Mouse (Mus musculus) liver, embryonic 14.5 days (tissue): ENCODE data around the gene Slfn8. TPM values are rescaled to one million over a fixed set of nuclear protein-coding genes. Genes with fewer than 3 reads are reported as not detected.
"Not testable (repeated sequence)": the region's sequence is repeated elsewhere in the genome, so short reads cannot be mapped to it uniquely, and the experiment has no call there.

Source experiments
- ATAC-seq: fragments of 200-750 bp; cut with Nextera tagmentation; 2 replicates; pipeline ENCODE4 v1.8.0; 2017; ENCODE audit warnings: moderate number of reproducible peaks, mild to moderate bottlenecking, moderate library complexity; ENCODE audit not compliant: insufficient read depth
- DNase-seq, 3 experiments: peaks; one replicate each; pipeline ENCODE4 v3.0.0-alpha.2; 2012 to 2013; ENCODE audit warnings: low read depth in 3 of 3, low spot score in 3 of 3
- H3K27ac ChIP-seq: fragments of 300-500 bp; sonication (generic); 2 replicates; pipeline ENCODE4 v1.5.1; 2014; ENCODE audit warnings: moderate library complexity, mild to moderate bottlenecking, control low read depth, inconsistent platforms
- H3K27me3 ChIP-seq: fragments of 300-500 bp; sonication (generic); 2 replicates; pipeline ENCODE4 v1.6.1; 2014; ENCODE audit warnings: mild to moderate bottlenecking, low read length, moderate library complexity; ENCODE audit not compliant: control insufficient read depth, insufficient read depth
- H3K36me3 ChIP-seq: fragments of 300-500 bp; sonication (generic); replicated peaks from 2 replicates; pipeline ENCODE4 v1.6.1; 2014; ENCODE audit warnings: low read depth; ENCODE audit not compliant: control insufficient read depth, insufficient read depth
- H3K4me1 ChIP-seq, 2 experiments: fragments of 200-500 bp in 1 of 2; fragments of 300-500 bp in 1 of 2; sonication (generic) in 1 of 2; replicated peaks; 2 replicates each; pipeline ENCODE4 v1.6.1; 2012 to 2014; ENCODE audit warnings: antibody characterized with exemption in 1 of 2, inconsistent platforms in 1 of 2, low read length in 1 of 2; ENCODE audit not compliant: control insufficient read depth in 2 of 2, insufficient read depth in 2 of 2
- H3K4me2 ChIP-seq: fragments of 300-500 bp; sonication (generic); 2 replicates; pipeline ENCODE4 v1.6.1; 2014; ENCODE audit warnings: low read depth, mild to moderate bottlenecking, control low read depth, moderate library complexity
- H3K4me3 ChIP-seq, 2 experiments: fragments of 200-500 bp in 1 of 2; fragments of 300-500 bp in 1 of 2; sonication (generic) in 1 of 2; 2 replicates each; pipeline ENCODE4 v1.5.1; 2012 to 2014; ENCODE audit warnings: low read depth in 2 of 2, low read length in 2 of 2, mild to moderate bottlenecking in 2 of 2, control low read depth in 1 of 2, inconsistent platforms in 1 of 2, moderate library complexity in 1 of 2; ENCODE audit not compliant: insufficient read depth in 1 of 2
- H3K9ac ChIP-seq: fragments of 300-500 bp; sonication (generic); replicated peaks from 2 replicates; pipeline ENCODE4 v1.6.1; 2014; ENCODE audit warnings: mild to moderate bottlenecking, control low read depth, moderate library complexity
- H3K9me3 ChIP-seq: fragments of 300-500 bp; sonication (generic); 2 replicates; pipeline ENCODE4 v1.6.1; 2016; ENCODE audit warnings: low read length, mixed read lengths; ENCODE audit not compliant: control insufficient read depth
- CTCF ChIP-seq: IDR thresholded peaks from 2 replicates; pipeline ENCODE4 v1.5.1; 2016; ENCODE audit warnings: antibody characterized with exemption, low read depth, control low read depth
- EP300 ChIP-seq: IDR thresholded peaks from 2 replicates; pipeline ENCODE4 v1.6.1; 2016; ENCODE audit warnings: antibody characterized with exemption, low read depth
- WGBS: fragments of 180-500 bp; shearing (Covaris S2); extraction: QIAGEN DNeasy Blood & Tissue Kit; methylation state at CpG from one replicate; pipeline ENCODE4 v1.1.7; 2014; ENCODE audit not compliant: insufficient replicate concordance; 5-methylcytosine and 5-hydroxymethylcytosine counted together
- polyA plus RNA-seq, 2 experiments: library from polyadenylated mRNA; depleted of rRNA in 1 of 2; stranded (reverse) in 1 of 2; unstranded in 1 of 2; fragments of >200 nt; fragmentation: Nextera tagmentation in 1 of 2; extraction: Ambion mirVana in 1 of 2; gene quantifications; 2 replicates each; pipeline versions ENCODE4 v1.2.1 to v1.2.3; 2012 to 2014

Gene Slfn8
- polyA plus RNA-seq, 2 experiments, result 0.18 to 0.22 TPM

GRCm38 (mm10) chr11:83039796-83040195 is 19.2 kb upstream of the Slfn8 start:
- Histone ChIP-seq H3K27me3 (no peaks in the 10 kb centered on the region), H3K4me2 (peak overlapping the region; percentile 39), H3K27ac (no peak overlapping the region), H3K9ac (no peak overlapping the region), H3K9me3 (no peaks in the 10 kb centered on the region), H3K4me3 (no peak overlapping the region), H3K36me3 (no peaks in the 10 kb centered on the region), H3K4me1 (no peaks in the 10 kb centered on the region)
- ATAC-seq (no peak), DNase-seq (no peak)
- TF ChIP-seq EP300 (no peak), CTCF (no peak; the same call in 1 of the 2 replicates)
- WGBS, result 11% methylated on average over 19 of the region's 19 CpGs

GRCm38 (mm10) chr11:83039156-83039555 is 18.5 kb upstream of the Slfn8 start:
- H3K4me3 ChIP-seq, result no peak overlapping the region
- ATAC-seq (no peak), DNase-seq (no peak)
- H3K9me3 ChIP-seq, result no peaks in the 10 kb centered on the region
- no peaks in the 10 kb centered on the region for H3K4me1 ChIP-seq
- H3K27ac ChIP-seq, result no peak overlapping the region
- no peak overlapping the region for H3K4me2 ChIP-seq
- no peak overlapping the region for H3K9ac ChIP-seq
- no peaks in the 10 kb centered on the region for H3K36me3 ChIP-seq
- TF ChIP-seq EP300, result no peak
- TF ChIP-seq CTCF, result no peak
- H3K27me3 ChIP-seq, result no peaks in the 10 kb centered on the region
- 36% methylated on average over 1 of the region's 1 CpGs for WGBS

GRCm38 (mm10) chr11:83038686-83039085 is 18.1 kb upstream of the Slfn8 start:
- H3K9ac ChIP-seq, H3K4me3 ChIP-seq, H3K36me3 ChIP-seq, H3K9me3 ChIP-seq, H3K4me1 ChIP-seq, DNase-seq, H3K27me3 ChIP-seq, ATAC-seq, H3K4me2 ChIP-seq, H3K27ac ChIP-seq: not testable (repeated sequence)
- whole genome bisulfite sequencing, result 53% methylated on average over 3 of the region's 3 CpGs

- not testable (repeated sequence) for H3K27ac ChIP-seq, H3K4me3 ChIP-seq, H3K27me3 ChIP-seq, H3K4me1 ChIP-seq, H3K9me3 ChIP-seq, H3K9ac ChIP-seq, H3K36me3 ChIP-seq, ATAC-seq
- DNase-seq, result peak in 1 of 3 experiments; percentile 7
- H3K4me2 ChIP-seq, result peak overlapping the region; percentile 15
- 60% methylated on average over 18 of the region's 18 CpGs for WGBS
These were observed 770 bp downstream of the Slfn8 start for GRCm38 (mm10) chr11:83019561-83020519.

- no peak for ATAC-seq
- H3K36me3 ChIP-seq, result no peaks in the 10 kb centered on the region
- no peak overlapping the region for H3K4me2 ChIP-seq
- TF ChIP-seq CTCF, result no peak
- TF ChIP-seq EP300, result no peak
- no peaks in the 10 kb centered on the region for H3K9me3 ChIP-seq
- no peak overlapping the region for H3K9ac ChIP-seq
- no peak for DNase-seq
- H3K4me3 ChIP-seq, result no peak overlapping the region
- no peaks in the 10 kb centered on the region for H3K27me3 ChIP-seq
- H3K4me1 ChIP-seq, result no peaks in the 10 kb centered on the region
- H3K27ac ChIP-seq, result no peak overlapping the region
These were observed 4.5 kb downstream of the Slfn8 start for GRCm38 (mm10) chr11:83016093-83016492.
